Mouse (Mus musculus) ES-E14 (cell line): Measurements from ENCODE around the gene Kif26b.

Experiments used
- CHD2 ChIP-seq: IDR thresholded peaks from 2 replicates; pipeline ENCODE4 v1.6.1; 2014; ENCODE audit warnings: mild to moderate bottlenecking, low read depth, low read length, inconsistent platforms
- MAFK ChIP-seq: IDR thresholded peaks from 2 replicates; pipeline ENCODE4 v1.6.1; 2014; ENCODE audit warnings: mild to moderate bottlenecking, low read depth, low read length, inconsistent platforms; ENCODE audit not compliant: insufficient read depth
- ZNF384 ChIP-seq: IDR thresholded peaks from 2 replicates; pipeline ENCODE4 v1.6.1; 2012; ENCODE audit warnings: low read depth, low read length, inconsistent platforms

DNA sequence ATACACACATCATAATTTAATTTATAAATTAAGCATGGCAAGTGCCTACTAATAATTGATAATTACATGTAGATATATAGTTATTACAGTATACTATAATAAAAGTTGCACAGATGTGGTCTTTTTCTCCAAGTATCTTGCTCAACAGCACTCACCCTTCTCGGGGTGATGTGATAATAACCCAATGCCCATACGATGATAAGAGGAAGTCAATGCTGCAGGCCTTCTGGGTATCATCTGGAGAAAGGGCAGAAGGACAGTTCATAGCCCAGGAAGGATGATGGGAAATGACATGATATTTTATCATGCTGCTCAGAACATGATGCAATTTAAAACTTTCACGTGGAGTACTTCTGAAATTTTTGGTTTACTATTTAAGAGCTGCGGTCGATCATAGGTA lies 214.9 kb downstream of the Kif26b start:
- TF ChIP-seq MAFK (no peak), CHD2 (no peak), ZNF384 (no peak)
